Mouse (Mus musculus): ENCODE results near the gene Bbs7. TPM values are rescaled to one million over a fixed set of nuclear protein-coding genes. Genes with fewer than 3 reads are reported as not detected.

The Bbs7 gene
- polyA plus RNA-seq, 1 experiment from 2014 or later: 19.9 TPM

GRCm38 (mm10) chr3:36571827-36572378 lies 41.4 kb downstream of the Bbs7 start, which contains the start of gene Ccna2:
Ccna2 (minus strand) TSS chr3:36572150.
- H3K4me3 ChIP-seq (ENCODE audit: low read depth, low read length): peak within 1 kb of the TSS; percentile 96
- peak; percentile 79 for TF ChIP-seq CTCF (IDR thresholded peaks at IDR 0.05; ENCODE audit: low read depth)
- H3K27ac ChIP-seq (ENCODE audit: low read depth): peak within 1 kb of the TSS; percentile 90
- peaks cover 35% of the 10 kb centered on the region for H3K36me3 ChIP-seq (ENCODE audit: insufficient read depth)
- peaks cover 9% of the 10 kb centered on the region; the same call in 1 of the 2 replicates for H3K4me1 ChIP-seq (ENCODE audit: insufficient read depth)
- peak within 1 kb of the TSS; percentile 89 for H3K4me2 ChIP-seq
- no peaks in the 10 kb centered on the region for H3K9me3 ChIP-seq (ENCODE audit: low read depth, low read length)
- ATAC-seq (ENCODE audit: insufficient read depth) (peak; percentile 100), DNase-seq (peak; percentile 99)
- under 1% methylated on average over 60 of the region's 60 CpGs for WGBS
- no peaks in the 10 kb centered on the region for H3K27me3 ChIP-seq (ENCODE audit: insufficient read depth, low read length)
- H3K9ac ChIP-seq: peak within 1 kb of the TSS; percentile 95

DNA sequence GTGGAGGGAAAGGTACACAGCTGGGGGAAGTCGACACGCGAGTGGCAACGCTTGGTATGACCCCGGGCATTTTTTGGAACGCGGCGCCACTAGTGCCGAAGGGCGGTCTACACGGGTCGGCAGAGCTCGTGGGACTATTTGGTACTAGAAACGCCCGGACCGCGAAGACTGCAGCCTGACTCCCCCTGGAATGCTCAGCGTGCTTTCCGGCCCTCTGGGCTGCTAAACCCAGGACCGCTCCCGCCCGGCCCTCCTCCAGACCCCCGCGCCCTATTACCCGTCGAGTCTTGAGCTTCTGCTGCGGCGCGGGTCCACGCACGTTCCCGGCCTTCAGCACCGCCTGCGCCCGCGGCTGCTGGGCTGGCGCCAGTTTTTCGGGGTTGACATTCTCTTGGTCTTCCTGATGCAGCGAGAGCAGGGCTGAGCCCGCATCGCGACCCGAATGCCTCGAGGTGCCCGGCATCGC lies 41.9 kb downstream of the Bbs7 start:
- peaks cover 40% of the 10 kb centered on the region for H3K36me3 ChIP-seq (ENCODE audit: insufficient read depth)
- H3K9ac ChIP-seq: peak overlapping the region; percentile 95
- peak overlapping the region; percentile 90 for H3K27ac ChIP-seq (ENCODE audit: low read depth)
- DNase-seq (no peak), ATAC-seq (ENCODE audit: insufficient read depth) (no peak; the same call in none of the 2 replicates)
- peak overlapping the region; percentile 89 for H3K4me2 ChIP-seq
- WGBS: under 1% methylated on average over 46 of the region's 46 CpGs
- H3K4me1 ChIP-seq (ENCODE audit: insufficient read depth): peaks cover 9% of the 10 kb centered on the region; the same call in 1 of the 2 replicates
- no peak for TF ChIP-seq CTCF (IDR thresholded peaks at IDR 0.05; ENCODE audit: low read depth)
- no peaks in the 10 kb centered on the region for H3K9me3 ChIP-seq (ENCODE audit: low read depth, low read length)
- H3K4me3 ChIP-seq (ENCODE audit: low read depth, low read length): peak overlapping the region; percentile 96
- no peaks in the 10 kb centered on the region for H3K27me3 ChIP-seq (ENCODE audit: insufficient read depth, low read length)

DNA sequence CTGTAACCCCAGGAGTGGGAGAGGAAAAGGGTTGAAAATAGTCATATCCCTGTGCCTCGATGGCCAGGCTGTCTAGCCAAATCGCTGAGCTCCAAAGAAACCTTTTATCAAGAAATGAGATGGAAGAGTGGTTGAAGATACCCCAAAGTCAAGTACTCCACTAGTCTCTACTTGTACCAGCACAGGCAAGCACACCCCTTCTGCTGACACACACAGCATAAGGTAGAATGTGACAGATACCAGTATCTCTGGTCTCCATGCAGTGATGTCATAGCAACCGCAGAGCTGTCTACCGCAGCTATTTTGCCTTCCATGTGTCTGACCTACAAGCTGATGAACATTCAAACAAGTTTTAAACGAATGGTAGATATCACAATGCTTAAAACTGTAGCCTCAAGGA lies 43.4 kb downstream of the Bbs7 start:
- H3K27ac ChIP-seq (ENCODE audit: low read depth): no peak overlapping the region
- H3K4me2 ChIP-seq: peak overlapping the region; percentile 89
- 76% methylated on average over 5 of the region's 5 CpGs for WGBS
- H3K27me3 ChIP-seq (ENCODE audit: insufficient read depth, low read length): no peaks in the 10 kb centered on the region
- DNase-seq: no peak
- H3K9me3 ChIP-seq (ENCODE audit: low read depth, low read length): no peaks in the 10 kb centered on the region
- TF ChIP-seq CTCF (IDR thresholded peaks at IDR 0.05; ENCODE audit: low read depth): no peak
- H3K9ac ChIP-seq: peak overlapping the region; percentile 95
- peaks cover 9% of the 10 kb centered on the region; the same call in 1 of the 2 replicates for H3K4me1 ChIP-seq (ENCODE audit: insufficient read depth)
- ATAC-seq (ENCODE audit: insufficient read depth): no peak
- H3K4me3 ChIP-seq (ENCODE audit: low read depth, low read length): peak overlapping the region; percentile 96
- peaks cover 54% of the 10 kb centered on the region for H3K36me3 ChIP-seq (ENCODE audit: insufficient read depth)

- Histone ChIP-seq H3K4me3 (ENCODE audit: low read depth, low read length) (no peak overlapping the region), H3K9ac (no peak overlapping the region), H3K9me3 (ENCODE audit: low read depth, low read length) (no peaks in the 10 kb centered on the region), H3K27me3 (ENCODE audit: insufficient read depth, low read length) (no peaks in the 10 kb centered on the region), H3K36me3 (ENCODE audit: insufficient read depth) (peaks cover 87% of the 10 kb centered on the region), H3K27ac (ENCODE audit: low read depth) (no peak overlapping the region), H3K4me1 (ENCODE audit: insufficient read depth) (no peaks in the 10 kb centered on the region), H3K4me2 (no peak overlapping the region)
- DNase-seq (no peak), ATAC-seq (ENCODE audit: insufficient read depth) (no peak; the same call in 1 of the 2 replicates)
- 88% methylated on average over 3 of the region's 3 CpGs for WGBS
- no peak for TF ChIP-seq CTCF (IDR thresholded peaks at IDR 0.05; ENCODE audit: low read depth)
Measured at GRCm38 (mm10) chr3:36563666-36564065, 49.6 kb downstream of the Bbs7 start.

DNA sequence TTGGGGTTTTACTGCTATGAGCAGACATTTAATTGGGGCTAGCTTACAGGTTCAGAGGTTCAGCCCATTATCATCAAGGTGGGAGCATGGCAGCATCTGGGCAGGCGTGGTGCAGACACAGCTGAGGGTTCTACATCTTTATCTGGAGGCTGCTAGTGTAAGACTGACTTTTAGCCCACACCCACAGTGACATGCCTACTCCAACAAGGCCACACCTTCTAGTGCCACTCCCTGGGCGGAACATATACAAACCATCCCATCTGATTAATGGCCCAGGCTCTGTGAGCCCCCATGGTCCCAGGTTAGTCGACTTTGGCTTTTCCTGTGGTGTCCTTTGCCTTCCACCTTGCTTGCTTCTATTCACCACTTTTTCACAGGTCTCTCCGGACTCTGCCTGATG lies 53.7 kb downstream of the Bbs7 start:
- Histone ChIP-seq H3K27ac (ENCODE audit: low read depth) (no peak overlapping the region), H3K4me1 (ENCODE audit: insufficient read depth) (no peaks in the 10 kb centered on the region), H3K4me3 (ENCODE audit: low read depth, low read length) (no peak overlapping the region), H3K36me3 (ENCODE audit: insufficient read depth) (peaks cover 85% of the 10 kb centered on the region), H3K9me3 (ENCODE audit: low read depth, low read length) (no peaks in the 10 kb centered on the region), H3K4me2 (no peak overlapping the region), H3K27me3 (ENCODE audit: insufficient read depth, low read length) (no peaks in the 10 kb centered on the region), H3K9ac (no peak overlapping the region)
- TF ChIP-seq CTCF (IDR thresholded peaks at IDR 0.05; ENCODE audit: low read depth): no peak
- DNase-seq (no peak), ATAC-seq (ENCODE audit: insufficient read depth) (no peak)
- 71% methylated on average over 4 of the region's 4 CpGs for WGBS

DNA sequence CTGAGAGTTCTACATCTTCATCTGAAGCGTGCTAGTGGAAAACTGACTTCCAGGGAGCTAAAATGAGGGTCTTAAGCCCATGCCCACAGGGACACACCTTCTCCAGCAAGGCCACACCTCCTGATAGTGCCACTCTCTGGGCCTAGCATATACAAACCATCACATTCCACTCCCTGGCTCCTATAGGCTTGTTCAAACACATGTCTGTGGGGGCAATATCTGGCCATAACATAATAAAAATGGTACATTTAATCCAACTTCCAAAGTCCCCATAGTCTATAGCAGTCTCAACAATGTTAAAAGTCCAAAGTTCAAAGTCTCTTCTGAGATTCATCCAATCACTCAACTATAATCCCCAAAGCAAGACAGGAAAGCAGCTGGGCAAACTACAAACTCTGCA lies 55.7 kb downstream of the Bbs7 start:
- DNase-seq: no peak
- no peak overlapping the region for H3K9ac ChIP-seq
- H3K4me2 ChIP-seq: no peak overlapping the region
- WGBS: 89% methylated on average over 1 of the region's 1 CpGs
- H3K9me3 ChIP-seq (ENCODE audit: low read depth, low read length): no peaks in the 10 kb centered on the region
- no peaks in the 10 kb centered on the region for H3K27me3 ChIP-seq (ENCODE audit: insufficient read depth, low read length)
- ATAC-seq (ENCODE audit: insufficient read depth): no peak
- no peak for TF ChIP-seq CTCF (IDR thresholded peaks at IDR 0.05; ENCODE audit: low read depth)
- H3K27ac ChIP-seq (ENCODE audit: low read depth): no peak overlapping the region
- H3K4me3 ChIP-seq (ENCODE audit: low read depth, low read length): no peak overlapping the region
- H3K36me3 ChIP-seq (ENCODE audit: insufficient read depth): peaks cover 73% of the 10 kb centered on the region
- H3K4me1 ChIP-seq (ENCODE audit: insufficient read depth): no peaks in the 10 kb centered on the region

DNA sequence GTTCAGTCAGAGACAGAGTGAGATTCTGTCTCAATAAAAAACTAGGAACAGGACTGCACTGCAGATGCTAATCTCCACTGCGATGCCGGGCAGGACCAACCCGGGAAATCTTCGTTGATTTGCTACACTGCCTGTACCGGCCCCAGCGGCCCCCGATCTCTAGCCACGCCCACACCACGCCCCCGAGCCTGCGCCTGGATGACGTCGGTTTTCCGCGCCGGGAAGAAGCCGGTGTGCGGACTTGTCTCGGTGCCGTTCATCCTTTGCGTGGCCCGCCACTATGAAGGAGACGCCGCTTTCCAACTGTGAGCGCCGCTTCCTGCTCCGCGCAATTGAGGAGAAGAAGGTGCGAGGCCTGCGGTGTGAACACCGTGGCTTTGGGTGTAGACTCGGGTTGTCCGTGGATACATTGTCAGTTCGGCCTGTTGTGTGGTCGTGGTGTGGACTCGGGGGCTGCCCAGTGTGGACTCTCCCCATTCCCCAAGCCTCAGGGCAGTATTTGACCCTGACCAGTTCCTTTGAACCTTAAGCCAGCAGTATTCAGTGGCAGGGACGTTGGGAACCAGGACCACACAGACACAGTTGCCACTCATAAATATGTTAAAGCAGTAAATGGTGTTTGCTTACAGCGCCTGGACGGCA lies 60.8 kb downstream of the Bbs7 start, which contains the start of gene Exosc9:
TSS of gene Exosc9 (plus strand) at position 201 of the 642 bp plus-strand sequence.
- TF ChIP-seq CTCF (IDR thresholded peaks at IDR 0.05; ENCODE audit: low read depth): no peak
- under 1% methylated on average over 39 of the region's 39 CpGs for WGBS

More for the DNA sequence above, 60.8 kb downstream of the Bbs7 start, which contains the start of gene Exosc9:
- H3K27me3 ChIP-seq (ENCODE audit: insufficient read depth, low read length): no peaks in the 10 kb centered on the region
- peak within 1 kb of the TSS; percentile 68 for H3K9ac ChIP-seq
- no peaks in the 10 kb centered on the region for H3K9me3 ChIP-seq (ENCODE audit: low read depth, low read length)
- peak; percentile 98 for ATAC-seq (ENCODE audit: insufficient read depth)
- H3K4me2 ChIP-seq: peak within 1 kb of the TSS; percentile 91
- H3K4me3 ChIP-seq (ENCODE audit: low read depth, low read length): peak within 1 kb of the TSS; percentile 81
- H3K4me1 ChIP-seq (ENCODE audit: insufficient read depth): no peaks in the 10 kb centered on the region; the same call in 1 of the 2 replicates
- peaks cover 36% of the 10 kb centered on the region for H3K36me3 ChIP-seq (ENCODE audit: insufficient read depth)
- H3K27ac ChIP-seq (ENCODE audit: low read depth): no peak within 1 kb of the TSS
- peak; percentile 95 for DNase-seq

All from lung, embryonic 14.5 days (tissue).